Mouse (Mus musculus): ENCODE measurements around the gene Gm28961. TPM values are rescaled to one million over a fixed set of nuclear protein-coding genes. Genes with fewer than 3 reads are reported as not detected.
"Not testable (repeated sequence)": the region's sequence is repeated elsewhere in the genome, so short reads cannot be mapped to it uniquely, and the experiment has no call there.

Gene Gm28961
- polyA plus RNA-seq (2015; fragmentation: Nextera tagmentation; extraction: Ambion mirVana): not detected in 2 replicates

GRCm38 (mm10) chrY:57705397-57705796 is at the start of gene Gm28961:
TSS of gene Gm28961 (plus strand) at chrY:57705697.
- H3K4me1 ChIP-seq (replicated peaks); H3K36me3 ChIP-seq; H3K9ac ChIP-seq (replicated peaks); ATAC-seq; H3K4me3 ChIP-seq (replicated peaks); H3K27ac ChIP-seq; H3K27me3 ChIP-seq; H3K9me3 ChIP-seq; H3K4me2 ChIP-seq (replicated peaks): not testable (repeated sequence)
- no CpG with 5 or more reads among the region's 6 CpGs for WGBS

Other genes with a start within 250 kb of the Gm28961 start
- gene Gm21943, start 172.0 kb upstream of the Gm28961 start, polyA plus RNA-seq (2015; fragmentation: Nextera tagmentation; extraction: Ambion mirVana): not detected in 2 replicates